18 mouse cellular contexts compared by ENCODE assay signal in genomic region chr7:118943170-118943569, GRCm38 (mm10). TPM values are rescaled to one million over a fixed set of nuclear protein-coding genes. Genes with fewer than 3 reads are reported as not detected.
A peak's percentile ranks its signal among the peaks of the same experiment; 100 is the strongest.
DNase-seq lines count a peak whose midpoint lies in the region; ATAC-seq lines count a peak whose summit lies in the region.
"Had no signal": no experiment of that assay in that cellular context is flagged by ENCODE, and none has a peak within 500 bp of the region (broad histone marks: within the 10 kb centered on the region; RNA-seq: fewer than 3 reads in every experiment).

No protein-coding gene starts in this region.

- ATAC-seq in neural tube, embryonic 14.5 days (ENCODE audit: low read depth), result peak; percentile 49; the same call in 1 of the 2 replicates
- ATAC-seq in megakaryocyte progenitor cell, adult 5-6 weeks (replicated peaks; ENCODE audit: poor library complexity), result peak; percentile 18
- ATAC-seq: forebrain, postnatal 0 days; inflammation-experienced regulatory T-cells, adult 6 months had no signal

- H3K9ac ChIP-seq in neural tube, embryonic 14.5 days (replicated peaks; ENCODE audit: low read depth, low read length), result no peak overlapping the region
- H3K9ac ChIP-seq: forebrain, postnatal 0 days; heart, embryonic 12.5 days; liver, embryonic 14.5 days had no signal

- no peak overlapping the region for H3K4me3 ChIP-seq in neural tube, embryonic 14.5 days (ENCODE audit: low read depth, low read length)
- H3K4me3 ChIP-seq in heart, embryonic 10.5 days, result no peak overlapping the region
- H3K4me3 ChIP-seq: heart, embryonic 12.5 days had no signal

- H3K4me2 ChIP-seq in neural tube, embryonic 14.5 days (ENCODE audit: low read depth, low read length), result no peak overlapping the region
- H3K4me2 ChIP-seq: heart, embryonic 12.5 days had no signal

- H3K27me3 ChIP-seq in neural tube, embryonic 14.5 days (ENCODE audit: control insufficient read depth, insufficient read depth, low read length), result no peaks in the 10 kb centered on the region
- no peaks in the 10 kb centered on the region for H3K27me3 ChIP-seq in heart, embryonic 10.5 days (ENCODE audit: insufficient read depth, poor library complexity, severe bottlenecking)
- H3K27me3 ChIP-seq: heart, embryonic 12.5 days had no signal

- H3K4me1 ChIP-seq in neural tube, embryonic 14.5 days (ENCODE audit: control insufficient read depth, insufficient read depth, low read length), result no peaks in the 10 kb centered on the region
- H3K4me1 ChIP-seq in heart, embryonic 10.5 days, result peaks cover 13% of the 10 kb centered on the region

- no peaks in the 10 kb centered on the region for H3K36me3 ChIP-seq in neural tube, embryonic 14.5 days (ENCODE audit: control insufficient read depth, insufficient read depth, low read length)
- H3K36me3 ChIP-seq in heart, embryonic 10.5 days, result no peaks in the 10 kb centered on the region
- H3K36me3 ChIP-seq: heart, embryonic 12.5 days had no signal

- peak; percentile 34 for DNase-seq in gastrocnemius, adult 18-20 months (ENCODE audit: low spot score)
- DNase-seq in gastrocnemius, postnatal 10 days, result no peak
- DNase-seq in neural tube, embryonic 10.5 days (ENCODE audit: extremely low spot score, low spot score), result no peak
- DNase-seq in heart, embryonic 10.5 days (ENCODE audit: low spot score), result no peak
- no peak for DNase-seq in cerebellum, adult 9-10 months
- DNase-seq: B cell, adult 2 months; cerebellum, postnatal 25 days; forebrain, postnatal 0 days; heart, postnatal 36 days; kidney, postnatal 14 days; left cerebral cortex, postnatal 4 days; lung, postnatal 14 days; thymus, postnatal 14 days had no signal

- H3K27ac ChIP-seq in neural tube, embryonic 14.5 days (ENCODE audit: low read depth, low read length), result no peak overlapping the region
- no peak overlapping the region for H3K27ac ChIP-seq in heart, embryonic 10.5 days
- H3K27ac ChIP-seq: liver, embryonic 14.5 days had no signal

- H3K9me3 ChIP-seq in neural tube, embryonic 14.5 days (ENCODE audit: control insufficient read depth, low read length), result no peaks in the 10 kb centered on the region
- no peaks in the 10 kb centered on the region for H3K9me3 ChIP-seq in heart, embryonic 10.5 days
- H3K9me3 ChIP-seq: heart, embryonic 12.5 days had no signal

- WGBS in neural tube, embryonic 14.5 days, result 28% methylated on average over 7 of the region's 7 CpGs
- 59% methylated on average over 7 of the region's 7 CpGs for WGBS in heart, embryonic 10.5 days

RNA-seq across cellular contexts. Expression of gene Gprc5b, which starts 51.8 kb away (rescaled TPM):
- total RNA-seq in gastrocnemius, adult 18-20 months (2021), result 10 to 100 TPM; 12.4 to 21.7 TPM
- total RNA-seq in gastrocnemius, postnatal 10 days (2021), result 10 to 100 TPM; 34.9 to 36.6 TPM
- 4.9 and 9.9 TPM in 2 replicates for polyA plus RNA-seq in neural tube, embryonic 14.5 days (2014; fragmentation: Nextera tagmentation; extraction: Ambion mirVana)
- 0.71 and 3.3 TPM in 2 replicates for total RNA-seq in megakaryocyte progenitor cell, adult 5-6 weeks (2015)
- 0.47 and 1.2 TPM in 2 replicates for total RNA-seq in megakaryocyte progenitor cell, adult 5-6 weeks (2017)
- 2.8 and 3.0 TPM in 2 replicates for polyA plus RNA-seq in heart, embryonic 10.5 days (2016; fragmentation: Nextera tagmentation; extraction: Ambion mirVana)
